Mouse (Mus musculus): ENCODE results near the gene Fbxo21. TPM values are rescaled to one million over a fixed set of nuclear protein-coding genes. Genes with fewer than 3 reads are reported as not detected.

The Fbxo21 gene
- 1.6 and 4.3 TPM in 2 replicates for polyA plus RNA-seq (2012; ENCODE audit: low replicate concordance)

GRCm38 (mm10) chr5:117976657-117977500 is at the start of gene Fbxo21:
TSS of gene Fbxo21 (plus strand) at chr5:117976730.

GRCm38 (mm10) chr5:118027698-118028190 is 51.2 kb downstream of the Fbxo21 start, which contains the start of gene Tesc:
TSS of gene Tesc (plus strand) at chr5:118027743.

Other genes starting within 250 kb of the Fbxo21 start
- 0.07 and 0.08 TPM in 2 replicates for gene Nos1, start 195.7 kb upstream of the Fbxo21 start, polyA plus RNA-seq (2012; ENCODE audit: low replicate concordance)
- gene Tesc, start 51.0 kb downstream of the Fbxo21 start, polyA plus RNA-seq (2012; ENCODE audit: low replicate concordance): 0.85 and 2.1 TPM in 2 replicates
- 23.1 and 37.6 TPM in 2 replicates for gene Fbxw8, start 178.7 kb downstream of the Fbxo21 start, polyA plus RNA-seq (2012; ENCODE audit: low replicate concordance)
- 0.03 TPM in 1 of 2 replicates, not detected in the other for gene Hrk, start 187.9 kb downstream of the Fbxo21 start, polyA plus RNA-seq (2012; ENCODE audit: low replicate concordance)